Mouse (Mus musculus) embryonic facial prominence, embryonic 13.5 days (tissue): Measurements from ENCODE around the gene Fam168b. TPM values are rescaled to one million over a fixed set of nuclear protein-coding genes. Genes with fewer than 3 reads are reported as not detected.

Experiments used
- ATAC-seq: fragments of 200-750 bp; cut with Nextera tagmentation; 2 replicates; pipeline ENCODE4 v1.8.0; 2017; ENCODE audit warnings: low read depth; ENCODE audit not compliant: insufficient number of reproducible peaks, insufficient read depth, low FRiP score, low TSS enrichment
- H3K27ac ChIP-seq: fragments of 300-500 bp; sonication (generic); 2 replicates; pipeline ENCODE4 v1.5.1; 2015; ENCODE audit warnings: moderate library complexity, mild to moderate bottlenecking, inconsistent platforms
- H3K27me3 ChIP-seq: fragments of 300-500 bp; sonication (generic); 2 replicates; pipeline ENCODE4 v1.6.1; 2015; ENCODE audit warnings: mild to moderate bottlenecking, inconsistent platforms
- H3K36me3 ChIP-seq: fragments of 300-500 bp; sonication (generic); 2 replicates; pipeline ENCODE4 v1.6.1; 2015; ENCODE audit warnings: mild to moderate bottlenecking, inconsistent platforms
- H3K4me1 ChIP-seq: fragments of 300-500 bp; sonication (generic); 2 replicates; pipeline ENCODE4 v1.6.1; 2015; ENCODE audit warnings: inconsistent platforms
- H3K4me2 ChIP-seq: fragments of 300-500 bp; sonication (generic); 2 replicates; pipeline ENCODE4 v1.6.1; 2015; ENCODE audit warnings: moderate library complexity, mild to moderate bottlenecking, inconsistent platforms
- H3K4me3 ChIP-seq: fragments of 300-500 bp; sonication (generic); 2 replicates; pipeline ENCODE4 v1.5.1; 2015; ENCODE audit warnings: mild to moderate bottlenecking, inconsistent platforms
- H3K9ac ChIP-seq: fragments of 300-500 bp; sonication (generic); 2 replicates; pipeline ENCODE4 v1.6.1; 2015; ENCODE audit warnings: mild to moderate bottlenecking, inconsistent platforms
- H3K9me3 ChIP-seq: fragments of 300-500 bp; sonication (generic); 2 replicates; pipeline ENCODE4 v1.6.1; 2016; ENCODE audit warnings: inconsistent platforms
- WGBS: fragments of 180-500 bp; shearing (Covaris S2); methylation state at CpG from one replicate; pipeline ENCODE4 v1.1.7; 2015; ENCODE audit warnings: mixed read lengths; 5-methylcytosine and 5-hydroxymethylcytosine counted together
- polyA plus RNA-seq: library from polyadenylated mRNA; unstranded; fragments of >200 nt; fragmentation: Nextera tagmentation; extraction: Ambion mirVana; gene quantifications from 2 replicates; pipeline ENCODE4 v1.2.1, GENCODE M21; 2015

The Fam168b gene
- polyA plus RNA-seq, 1 experiment from 2014 or later, result 91.8 TPM

GRCm38 (mm10) chr1:34828528-34829294, 14.2 kb downstream of the Fam168b start:
- Histone ChIP-seq H3K9ac (no peak overlapping the region), H3K36me3 (peaks cover 53% of the 10 kb centered on the region), H3K27me3 (no peaks in the 10 kb centered on the region), H3K4me2 (no peak overlapping the region), H3K4me3 (no peak overlapping the region), H3K9me3 (no peaks in the 10 kb centered on the region), H3K4me1 (peaks cover 18% of the 10 kb centered on the region), H3K27ac (no peak overlapping the region)
- 87% methylated on average over 5 of the region's 5 CpGs for WGBS
- ATAC-seq, result no peak

- ATAC-seq, result no peak
- Histone ChIP-seq H3K27me3 (no peaks in the 10 kb centered on the region), H3K4me1 (peaks cover 15% of the 10 kb centered on the region), H3K4me3 (no peak overlapping the region), H3K9ac (no peak overlapping the region), H3K4me2 (no peak overlapping the region), H3K9me3 (no peaks in the 10 kb centered on the region), H3K36me3 (peaks cover 61% of the 10 kb centered on the region), H3K27ac (no peak overlapping the region)
- 86% methylated on average over 7 of the region's 7 CpGs for WGBS
Observed at GRCm38 (mm10) chr1:34827900-34828299, 15.0 kb downstream of the Fam168b start.

DNA sequence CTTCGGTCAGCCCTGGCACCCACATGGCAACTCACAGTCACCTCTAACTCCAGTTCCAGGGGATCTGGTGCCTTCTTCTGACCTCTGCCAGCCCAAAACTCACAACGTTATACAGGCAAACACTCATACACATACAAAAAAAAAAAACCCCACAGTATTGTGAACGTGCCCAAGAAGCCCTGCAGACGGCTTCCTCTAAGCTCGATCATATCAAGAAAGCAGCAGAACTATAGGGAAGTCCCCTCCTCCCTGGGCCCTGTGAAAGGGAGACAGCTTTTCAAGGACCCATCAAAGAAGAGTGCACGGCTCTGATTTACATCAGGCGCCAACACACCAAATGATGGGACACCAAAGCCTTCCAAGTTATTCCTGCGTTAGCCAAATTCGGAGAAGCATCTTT, 17.0 kb downstream of the Fam168b start:
- WGBS, result 88% methylated on average over 9 of the region's 9 CpGs
- Histone ChIP-seq H3K9me3 (no peaks in the 10 kb centered on the region), H3K9ac (no peak overlapping the region), H3K4me2 (no peak overlapping the region), H3K27me3 (no peaks in the 10 kb centered on the region), H3K4me3 (no peak overlapping the region), H3K4me1 (peaks cover 11% of the 10 kb centered on the region), H3K27ac (no peak overlapping the region), H3K36me3 (peaks cover 73% of the 10 kb centered on the region)
- no peak for ATAC-seq

GRCm38 (mm10) chr1:34824208-34824607, 18.7 kb downstream of the Fam168b start:
- no peak overlapping the region for H3K9ac ChIP-seq
- no peak overlapping the region for H3K4me3 ChIP-seq
- no peaks in the 10 kb centered on the region for H3K9me3 ChIP-seq
- peaks cover 88% of the 10 kb centered on the region for H3K36me3 ChIP-seq
- H3K4me2 ChIP-seq, result no peak overlapping the region
- H3K4me1 ChIP-seq, result no peaks in the 10 kb centered on the region; the same call in 1 of the 2 replicates
- ATAC-seq, result no peak
- H3K27ac ChIP-seq, result no peak overlapping the region
- no peaks in the 10 kb centered on the region for H3K27me3 ChIP-seq
- WGBS, result 88% methylated on average over 8 of the region's 8 CpGs

- Histone ChIP-seq H3K27me3 (no peaks in the 10 kb centered on the region), H3K4me3 (no peak overlapping the region), H3K9me3 (no peaks in the 10 kb centered on the region), H3K27ac (no peak overlapping the region), H3K4me2 (no peak overlapping the region), H3K9ac (no peak overlapping the region), H3K4me1 (no peaks in the 10 kb centered on the region), H3K36me3 (peaks cover 89% of the 10 kb centered on the region)
- ATAC-seq, result no peak
- 93% methylated on average over 6 of the region's 6 CpGs for WGBS
Observed at GRCm38 (mm10) chr1:34823353-34823752, 19.5 kb downstream of the Fam168b start.

DNA sequence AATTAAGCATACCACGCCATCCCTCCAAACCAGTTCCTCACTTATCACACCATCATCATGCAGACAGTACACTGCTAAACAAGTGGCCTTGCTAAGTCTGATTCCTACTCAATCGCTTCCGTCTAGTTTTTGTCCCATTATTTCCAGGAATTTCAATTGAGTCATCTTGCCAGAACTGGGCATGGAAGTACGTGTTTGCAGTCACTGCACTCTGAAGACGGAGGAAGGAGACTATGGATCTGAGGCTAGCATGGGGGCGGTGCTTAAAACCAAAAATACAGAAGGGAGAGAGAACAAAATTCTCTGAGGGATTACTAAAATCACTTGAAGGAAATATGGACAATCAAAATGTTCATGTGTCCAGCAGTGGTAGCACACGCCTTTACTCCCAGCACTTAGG, 20.1 kb downstream of the Fam168b start:
- H3K4me2 ChIP-seq, result no peak overlapping the region
- 94% methylated on average over 7 of the region's 7 CpGs for WGBS
- no peak overlapping the region for H3K9ac ChIP-seq
- H3K36me3 ChIP-seq, result peaks cover 89% of the 10 kb centered on the region
- no peaks in the 10 kb centered on the region for H3K4me1 ChIP-seq
- no peaks in the 10 kb centered on the region for H3K9me3 ChIP-seq
- no peaks in the 10 kb centered on the region for H3K27me3 ChIP-seq
- H3K27ac ChIP-seq, result no peak overlapping the region
- no peak overlapping the region for H3K4me3 ChIP-seq
- ATAC-seq, result no peak

GRCm38 (mm10) chr1:34822003-34822402, 20.9 kb downstream of the Fam168b start:
- no peak overlapping the region for H3K27ac ChIP-seq
- H3K9ac ChIP-seq, result no peak overlapping the region
- peaks cover 89% of the 10 kb centered on the region for H3K36me3 ChIP-seq
- no peak overlapping the region for H3K4me2 ChIP-seq
- no peak for ATAC-seq
- H3K4me1 ChIP-seq, result no peaks in the 10 kb centered on the region
- WGBS, result 91% methylated on average over 7 of the region's 7 CpGs
- no peaks in the 10 kb centered on the region for H3K27me3 ChIP-seq
- no peak overlapping the region for H3K4me3 ChIP-seq
- H3K9me3 ChIP-seq, result no peaks in the 10 kb centered on the region

GRCm38 (mm10) chr1:34821411-34821810, 21.5 kb downstream of the Fam168b start:
- Histone ChIP-seq H3K4me2 (no peak overlapping the region), H3K4me3 (no peak overlapping the region), H3K36me3 (peaks cover 89% of the 10 kb centered on the region), H3K27ac (no peak overlapping the region), H3K4me1 (no peaks in the 10 kb centered on the region), H3K9ac (no peak overlapping the region), H3K9me3 (no peaks in the 10 kb centered on the region), H3K27me3 (no peaks in the 10 kb centered on the region)
- WGBS, result 94% methylated on average over 2 of the region's 2 CpGs
- ATAC-seq, result no peak

GRCm38 (mm10) chr1:34819225-34819910, 23.5 kb downstream of the Fam168b start:
- H3K9me3 ChIP-seq, result no peaks in the 10 kb centered on the region
- no peak overlapping the region for H3K4me2 ChIP-seq
- H3K9ac ChIP-seq, result no peak overlapping the region
- H3K36me3 ChIP-seq, result peaks cover 93% of the 10 kb centered on the region
- ATAC-seq, result no peak
- H3K4me1 ChIP-seq, result no peaks in the 10 kb centered on the region
- no peak overlapping the region for H3K27ac ChIP-seq
- no peaks in the 10 kb centered on the region for H3K27me3 ChIP-seq
- no peak overlapping the region for H3K4me3 ChIP-seq
- 93% methylated on average over 6 of the region's 6 CpGs for WGBS

GRCm38 (mm10) chr1:34815843-34816242, 27.0 kb downstream of the Fam168b start:
- Histone ChIP-seq H3K36me3 (peaks cover 97% of the 10 kb centered on the region), H3K27me3 (no peaks in the 10 kb centered on the region), H3K4me3 (no peak overlapping the region), H3K27ac (no peak overlapping the region), H3K9me3 (no peaks in the 10 kb centered on the region), H3K9ac (no peak overlapping the region), H3K4me1 (no peaks in the 10 kb centered on the region), H3K4me2 (no peak overlapping the region)
- no peak for ATAC-seq
- 89% methylated on average over 6 of the region's 6 CpGs for WGBS

DNA sequence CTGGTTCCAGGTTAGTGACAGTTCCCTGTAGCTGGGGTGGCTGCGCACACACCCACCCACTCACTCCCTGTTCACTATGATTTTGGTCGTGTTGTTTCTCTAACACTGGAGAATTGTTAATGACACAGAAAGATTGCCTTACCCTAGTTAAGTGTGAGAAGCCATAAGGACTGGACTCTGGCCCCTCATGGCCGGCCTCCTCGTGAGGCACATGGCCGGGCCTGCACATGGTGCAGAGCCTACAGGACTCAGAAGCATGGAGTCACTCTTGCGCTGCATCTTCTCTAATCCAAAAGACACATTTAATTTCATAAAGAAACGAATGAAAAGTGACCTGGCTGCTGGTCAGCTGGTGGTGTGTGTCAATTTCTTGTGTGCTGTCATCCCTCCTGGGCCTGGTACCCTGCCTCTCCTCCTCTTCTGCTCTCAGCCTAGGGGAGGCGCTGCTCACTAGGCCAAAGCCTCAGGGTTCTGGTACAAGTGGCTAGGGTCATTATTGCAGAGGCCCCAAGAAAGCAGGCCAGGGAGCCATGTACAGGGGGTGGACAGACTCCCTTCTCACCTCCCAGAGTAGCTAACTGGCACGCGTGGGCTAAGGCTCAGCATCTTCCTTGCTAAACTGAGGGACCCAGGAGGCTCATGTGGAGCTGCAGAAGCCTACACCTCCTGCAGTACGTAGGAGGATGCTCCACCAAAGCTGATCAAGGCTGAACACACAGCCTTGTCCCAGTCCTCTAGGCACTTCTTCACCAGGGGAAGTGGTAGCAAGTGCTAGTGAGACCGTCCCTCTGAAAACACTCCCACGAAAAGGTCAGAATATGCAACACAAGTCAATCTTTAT, 30.2 kb downstream of the Fam168b start:
- H3K4me3 ChIP-seq, result no peak overlapping the region
- no peak overlapping the region for H3K4me2 ChIP-seq
- no peaks in the 10 kb centered on the region for H3K27me3 ChIP-seq
- ATAC-seq, result no peak
- no peak overlapping the region for H3K9ac ChIP-seq
- no peaks in the 10 kb centered on the region for H3K9me3 ChIP-seq
- H3K27ac ChIP-seq, result no peak overlapping the region
- H3K36me3 ChIP-seq, result peaks cover 84% of the 10 kb centered on the region
- H3K4me1 ChIP-seq, result no peaks in the 10 kb centered on the region
- WGBS, result 93% methylated on average over 13 of the region's 13 CpGs
